Mouse (Mus musculus) neural tube, embryonic 13.5 days (tissue): ENCODE measurements at regions not wholly inside any gene's neighbourhood (a gene's known extent, or its start where the extent isn't known, plus 50 kb on each side); places are given as distances from the start of the nearest gene placed in this dataset.

Experiments
- ATAC-seq: fragments of 200-750 bp; cut with Nextera tagmentation; 2 replicates; pipeline ENCODE4 v1.8.0; 2017; ENCODE audit warnings: low read depth, mild to moderate bottlenecking, moderate TSS enrichment, moderate library complexity
- H3K27ac ChIP-seq: fragments of 300-500 bp; sonication (generic); replicated peaks from 2 replicates; pipeline ENCODE4 v1.5.1; 2015; ENCODE audit warnings: moderate library complexity, mild to moderate bottlenecking, inconsistent platforms
- H3K27me3 ChIP-seq: fragments of 300-500 bp; sonication (generic); 2 replicates; pipeline ENCODE4 v1.6.1; 2015; ENCODE audit warnings: mild to moderate bottlenecking, inconsistent platforms
- H3K36me3 ChIP-seq: fragments of 300-500 bp; sonication (generic); 2 replicates; pipeline ENCODE4 v1.6.1; 2015; ENCODE audit warnings: mild to moderate bottlenecking, inconsistent platforms
- H3K4me1 ChIP-seq: fragments of 300-500 bp; sonication (generic); replicated peaks from 2 replicates; pipeline ENCODE4 v1.6.1; 2015; ENCODE audit warnings: inconsistent platforms
- H3K4me2 ChIP-seq: fragments of 300-500 bp; sonication (generic); 2 replicates; pipeline ENCODE4 v1.6.1; 2015; ENCODE audit warnings: inconsistent platforms, mild to moderate bottlenecking, moderate library complexity
- H3K4me3 ChIP-seq: fragments of 300-500 bp; sonication (generic); 2 replicates; pipeline ENCODE4 v1.5.1; 2015; ENCODE audit warnings: mild to moderate bottlenecking, inconsistent platforms
- H3K9ac ChIP-seq: fragments of 300-500 bp; sonication (generic); 2 replicates; pipeline ENCODE4 v1.6.1; 2015; ENCODE audit warnings: moderate library complexity, mild to moderate bottlenecking, inconsistent platforms
- H3K9me3 ChIP-seq: fragments of 300-500 bp; sonication (generic); 2 replicates; pipeline ENCODE4 v1.6.1; 2016; ENCODE audit warnings: inconsistent platforms
- WGBS: fragments of 180-500 bp; shearing (Covaris S2); methylation state at CpG from one replicate; pipeline ENCODE4 v1.1.7; 2015; 5-methylcytosine and 5-hydroxymethylcytosine counted together

DNA sequence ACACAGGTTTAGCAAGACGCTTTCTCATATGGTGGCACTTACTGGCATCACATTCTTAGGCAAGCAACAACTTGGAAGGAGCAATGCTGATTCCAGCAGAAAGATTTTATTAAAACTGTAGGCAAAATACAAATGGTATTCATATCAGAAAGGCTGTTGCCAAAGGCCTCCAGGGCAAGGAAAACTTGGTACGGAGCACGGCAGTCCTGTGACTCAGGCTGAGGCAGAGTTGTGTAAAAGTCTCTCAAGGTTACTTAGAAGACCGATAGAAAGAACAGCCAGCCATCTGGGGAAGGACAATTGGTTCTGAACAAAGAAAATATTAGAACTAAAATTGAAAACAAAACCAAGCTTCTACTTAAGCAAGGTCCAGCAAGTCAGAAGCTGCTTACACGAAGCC is 201.2 kb downstream of the Col12a1 start:
- WGBS, result 85% methylated on average over 5 of the region's 5 CpGs
- no peak for ATAC-seq
- H3K9ac ChIP-seq, result no peak overlapping the region
- no peaks in the 10 kb centered on the region for H3K36me3 ChIP-seq
- no peaks in the 10 kb centered on the region for H3K9me3 ChIP-seq
- H3K4me1 ChIP-seq, result no peaks in the 10 kb centered on the region
- no peak overlapping the region for H3K4me2 ChIP-seq
- no peak overlapping the region for H3K4me3 ChIP-seq
- no peaks in the 10 kb centered on the region for H3K27me3 ChIP-seq
- H3K27ac ChIP-seq, result no peak overlapping the region

DNA sequence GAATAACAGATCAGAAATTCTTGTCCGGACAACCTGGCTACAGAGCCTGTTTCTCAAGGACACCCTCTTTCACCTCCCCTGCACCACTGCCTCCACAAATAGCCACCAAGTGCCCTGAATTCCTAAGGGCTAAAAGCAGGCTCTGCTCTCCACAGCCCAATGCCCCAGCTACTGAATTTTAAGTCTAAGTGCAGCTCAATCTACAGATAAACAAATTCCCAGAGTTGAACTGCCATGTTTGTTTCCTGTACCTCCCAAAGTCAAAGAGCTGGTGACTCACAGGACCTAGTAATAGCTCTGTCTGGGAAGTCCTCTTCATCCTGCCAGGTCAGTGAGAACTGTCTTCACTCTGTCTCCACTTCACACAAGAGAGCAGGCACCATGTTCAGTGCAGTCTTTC is 200.0 kb downstream of the Col12a1 start:
- ATAC-seq, result no peak
- Histone ChIP-seq H3K27me3 (no peaks in the 10 kb centered on the region), H3K9me3 (no peaks in the 10 kb centered on the region), H3K36me3 (no peaks in the 10 kb centered on the region), H3K9ac (no peak overlapping the region), H3K4me3 (no peak overlapping the region), H3K4me2 (no peak overlapping the region), H3K27ac (no peak overlapping the region), H3K4me1 (no peaks in the 10 kb centered on the region)
- 85% methylated on average over 1 of the region's 1 CpGs for WGBS

DNA sequence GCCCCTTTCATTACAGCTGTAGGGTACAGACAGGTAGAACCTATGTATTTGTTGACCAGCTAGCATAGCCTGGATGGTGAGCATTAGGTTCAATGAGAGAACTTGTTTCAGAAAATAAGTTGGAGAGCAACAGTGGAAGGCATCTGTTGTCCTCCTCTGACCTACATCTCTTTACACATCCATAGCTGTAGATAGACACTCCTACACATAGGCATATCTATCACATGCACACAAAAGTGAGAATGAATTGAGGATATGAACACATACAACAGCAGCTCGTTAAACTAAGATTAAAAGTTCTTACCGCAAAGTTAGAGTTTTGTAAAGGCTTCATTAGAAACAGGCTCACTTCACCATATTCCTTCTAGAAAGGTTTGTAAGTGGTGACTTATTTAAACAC is 198.1 kb downstream of the Col12a1 start:
- 90% methylated on average over 2 of the region's 2 CpGs for WGBS

DNA sequence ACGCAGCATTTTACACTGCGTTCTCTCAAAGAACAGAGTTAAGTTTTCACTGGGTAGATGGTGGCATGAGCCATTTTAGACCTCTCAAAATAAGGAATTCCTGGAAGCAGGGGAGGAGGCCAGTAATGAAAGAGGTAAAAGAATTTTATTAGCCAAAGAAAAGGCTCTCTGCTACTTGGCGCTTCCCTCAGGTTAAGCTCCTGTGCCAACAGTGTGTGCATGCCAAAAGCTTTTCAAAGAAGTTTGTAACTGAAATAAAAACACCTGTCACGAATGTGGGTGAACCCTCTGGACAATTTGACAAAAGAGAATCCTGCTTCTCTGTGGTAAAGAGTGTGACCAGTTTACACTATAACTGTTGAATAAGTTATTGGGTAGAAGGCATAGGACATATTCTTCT is 195.6 kb downstream of the Col12a1 start:
- WGBS, result 88% methylated on average over 4 of the region's 4 CpGs

More for the DNA sequence above, 198.1 kb downstream of the Col12a1 start:
- Histone ChIP-seq H3K9me3 (no peaks in the 10 kb centered on the region), H3K4me1 (no peaks in the 10 kb centered on the region), H3K9ac (no peak overlapping the region), H3K27me3 (no peaks in the 10 kb centered on the region), H3K4me3 (no peak overlapping the region), H3K27ac (no peak overlapping the region), H3K36me3 (no peaks in the 10 kb centered on the region), H3K4me2 (no peak overlapping the region)
- ATAC-seq, result no peak

DNA sequence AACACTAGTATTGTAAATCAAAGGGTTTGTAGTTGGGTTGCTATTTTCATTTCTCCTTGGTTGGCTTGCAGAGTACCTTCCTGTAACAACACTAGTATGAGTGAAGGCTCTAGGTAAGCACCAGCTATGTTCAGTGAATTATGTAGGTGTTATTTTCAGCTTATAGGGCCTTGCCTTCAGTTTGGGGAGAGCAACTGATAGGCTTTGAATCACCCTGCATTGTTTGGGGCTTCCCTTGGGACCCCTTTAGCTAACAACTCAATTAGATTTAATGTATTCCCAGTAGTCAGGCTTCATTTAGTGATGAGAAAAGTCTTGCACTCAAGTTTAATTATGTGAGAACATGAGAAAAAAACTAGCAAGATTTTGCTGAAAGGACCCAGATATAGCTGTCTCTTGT is 193.6 kb downstream of the Col12a1 start:
- ATAC-seq, result no peak
- no peak overlapping the region for H3K9ac ChIP-seq
- no peaks in the 10 kb centered on the region for H3K36me3 ChIP-seq
- H3K27ac ChIP-seq, result no peak overlapping the region
- no peak overlapping the region for H3K4me3 ChIP-seq
- no peaks in the 10 kb centered on the region for H3K27me3 ChIP-seq
- H3K4me1 ChIP-seq, result no peaks in the 10 kb centered on the region
- H3K4me2 ChIP-seq, result no peak overlapping the region
- no peaks in the 10 kb centered on the region for H3K9me3 ChIP-seq

More for the DNA sequence above, 195.6 kb downstream of the Col12a1 start:
- Histone ChIP-seq H3K9me3 (no peaks in the 10 kb centered on the region), H3K27me3 (no peaks in the 10 kb centered on the region), H3K4me2 (no peak overlapping the region), H3K27ac (no peak overlapping the region), H3K9ac (no peak overlapping the region), H3K4me1 (no peaks in the 10 kb centered on the region), H3K4me3 (no peak overlapping the region), H3K36me3 (no peaks in the 10 kb centered on the region)
- no peak for ATAC-seq

DNA sequence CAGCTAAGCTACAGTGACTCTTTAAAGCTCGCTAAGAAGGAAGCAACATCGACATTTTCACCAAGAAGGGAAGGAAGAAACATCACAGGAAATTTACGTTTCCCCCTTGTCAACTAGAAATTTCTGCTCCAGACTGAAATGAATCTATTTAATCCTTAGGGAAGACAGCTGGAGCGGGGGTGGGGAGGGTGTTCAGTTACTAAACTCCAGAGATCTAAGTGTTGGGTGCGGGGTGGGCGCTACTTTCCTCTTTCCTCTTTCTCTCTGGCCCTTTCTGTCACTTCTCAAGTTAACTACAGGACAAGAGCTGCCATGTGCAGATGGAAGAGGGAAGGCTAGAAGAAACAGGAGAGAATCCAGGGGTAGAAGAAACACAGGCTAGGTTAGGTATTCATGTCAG is 192.2 kb downstream of the Col12a1 start:
- no peak for ATAC-seq
- no peaks in the 10 kb centered on the region for H3K9me3 ChIP-seq
- WGBS, result 71% methylated on average over 6 of the region's 6 CpGs

DNA sequence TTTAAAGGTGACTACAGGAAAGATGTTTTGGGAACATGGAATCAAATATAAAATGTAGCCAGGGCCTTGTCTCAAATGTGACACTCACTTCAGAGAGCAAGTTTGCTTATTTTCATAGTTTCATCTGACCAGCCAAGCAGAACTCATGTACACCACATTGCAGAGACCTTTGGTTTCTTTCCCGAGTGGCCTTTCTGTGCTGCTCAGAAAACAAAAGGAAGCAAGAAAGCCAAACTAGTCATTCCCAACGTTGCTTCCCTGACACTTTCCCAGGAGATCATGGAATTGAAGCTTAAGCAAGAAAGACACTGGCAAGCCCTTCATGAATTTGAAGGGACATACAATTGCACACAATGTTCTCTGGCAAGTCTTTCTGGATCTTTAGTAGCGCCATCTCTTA is 191.3 kb downstream of the Col12a1 start:
- no peaks in the 10 kb centered on the region for H3K36me3 ChIP-seq
- no peak overlapping the region for H3K4me3 ChIP-seq
- ATAC-seq, result no peak
- no peaks in the 10 kb centered on the region for H3K27me3 ChIP-seq
- WGBS, result 74% methylated on average over 3 of the region's 3 CpGs
- no peak overlapping the region for H3K27ac ChIP-seq
- no peaks in the 10 kb centered on the region for H3K9me3 ChIP-seq
- H3K4me1 ChIP-seq, result no peaks in the 10 kb centered on the region
- no peak overlapping the region for H3K9ac ChIP-seq
- no peak overlapping the region for H3K4me2 ChIP-seq

More for the DNA sequence above, 192.2 kb downstream of the Col12a1 start:
- Histone ChIP-seq H3K27me3 (no peaks in the 10 kb centered on the region), H3K9ac (no peak overlapping the region), H3K4me2 (no peak overlapping the region), H3K27ac (no peak overlapping the region), H3K4me3 (no peak overlapping the region), H3K36me3 (no peaks in the 10 kb centered on the region), H3K4me1 (no peaks in the 10 kb centered on the region)
